Mouse (Mus musculus) intestine, embryonic 16.5 days (tissue): ENCODE measurements around the gene Pde2a. TPM values are rescaled to one million over a fixed set of nuclear protein-coding genes. Genes with fewer than 3 reads are reported as not detected.
A peak's percentile ranks its signal among the peaks of the same experiment; 100 is the strongest.

Source experiments
- ATAC-seq: fragments of 200-750 bp; cut with Nextera tagmentation; 2 replicates; pipeline ENCODE4 v1.8.0; 2017; ENCODE audit warnings: moderate TSS enrichment, moderate library complexity
- H3K27ac ChIP-seq: fragments of 300-500 bp; sonication (generic); 2 replicates; pipeline ENCODE4 v1.5.1; 2014; ENCODE audit warnings: mild to moderate bottlenecking, low read length
- H3K27me3 ChIP-seq: fragments of 300-500 bp; sonication (generic); replicated peaks from 2 replicates; pipeline ENCODE4 v1.6.1; 2014; ENCODE audit warnings: low read length, control low read depth, mixed read lengths; ENCODE audit not compliant: control insufficient read depth, insufficient read depth
- H3K36me3 ChIP-seq: fragments of 300-500 bp; sonication (generic); 2 replicates; pipeline ENCODE4 v1.6.1; 2014; ENCODE audit warnings: low read length, control low read depth; ENCODE audit not compliant: control insufficient read depth, insufficient read depth
- H3K4me1 ChIP-seq: fragments of 300-500 bp; sonication (generic); 2 replicates; pipeline ENCODE4 v1.6.1; 2014; ENCODE audit warnings: low read length, control low read depth, mixed read lengths; ENCODE audit not compliant: control insufficient read depth, insufficient read depth
- H3K4me2 ChIP-seq: fragments of 300-500 bp; sonication (generic); 2 replicates; pipeline ENCODE4 v1.6.1; 2014; ENCODE audit warnings: low read depth, low read length, control low read depth
- H3K4me3 ChIP-seq: fragments of 300-500 bp; sonication (generic); 2 replicates; pipeline ENCODE4 v1.5.1; 2014; ENCODE audit warnings: mild to moderate bottlenecking, low read length
- H3K9ac ChIP-seq: fragments of 300-500 bp; sonication (generic); 2 replicates; pipeline ENCODE4 v1.6.1; 2014; ENCODE audit warnings: low read depth, low read length
- H3K9me3 ChIP-seq: fragments of 300-500 bp; sonication (generic); 2 replicates; pipeline ENCODE4 v1.6.1; 2016; ENCODE audit warnings: low read length, control low read depth; ENCODE audit not compliant: control insufficient read depth
- WGBS: fragments of 180-500 bp; shearing (Covaris S2); extraction: QIAGEN DNeasy Blood & Tissue Kit; methylation state at CpG from one replicate; pipeline ENCODE4 v1.1.7; 2014; 5-methylcytosine and 5-hydroxymethylcytosine counted together
- polyA plus RNA-seq: library from polyadenylated mRNA; unstranded; fragments of >200 nt; fragmentation: Nextera tagmentation; extraction: Ambion mirVana; gene quantifications from 2 replicates; pipeline ENCODE4 v1.2.1, GENCODE M21; 2015

Gene Pde2a
- polyA plus RNA-seq, 1 experiment from 2014 or later, result 23.0 TPM

GRCm38 (mm10) chr7:101472598-101473558 is 51.4 kb downstream of the Pde2a start:
- Histone ChIP-seq H3K36me3 (no peaks in the 10 kb centered on the region), H3K4me3 (no peak overlapping the region), H3K27ac (peak overlapping the region; percentile 34; the same call in 1 of the 2 replicates), H3K9me3 (no peaks in the 10 kb centered on the region), H3K4me1 (peaks cover 14% of the 10 kb centered on the region; the same call in 1 of the 2 replicates), H3K27me3 (no peaks in the 10 kb centered on the region), H3K9ac (0 out of 2 replicates have a peak overlapping the region, but pooled peaks have one; percentile 13), H3K4me2 (no peak overlapping the region)
- WGBS, result 39% methylated on average over 10 of the region's 10 CpGs
- no peak for ATAC-seq

DNA sequence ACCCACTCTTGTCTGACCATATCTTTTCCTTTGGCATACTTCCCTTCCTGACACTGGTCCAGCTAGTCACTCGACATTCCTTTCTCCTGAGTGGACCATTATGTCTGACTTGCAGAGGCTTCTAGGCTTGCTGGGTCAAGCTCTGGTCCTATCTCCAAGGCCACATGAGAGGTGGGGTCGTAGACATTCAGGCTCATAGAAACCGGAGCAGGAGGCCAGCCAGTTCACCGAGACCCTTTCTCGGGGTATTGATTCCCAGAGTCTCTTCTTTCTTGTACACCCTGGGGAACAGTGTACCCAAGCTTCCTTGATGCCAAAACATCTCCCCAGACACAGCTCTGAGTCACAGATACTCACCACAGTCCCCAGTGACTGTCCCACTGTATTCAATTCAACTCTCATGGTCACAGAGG is 52.9 kb downstream of the Pde2a start:
- Histone ChIP-seq H3K27me3 (no peaks in the 10 kb centered on the region), H3K9ac (no peak overlapping the region), H3K4me3 (no peak overlapping the region), H3K9me3 (no peaks in the 10 kb centered on the region), H3K27ac (no peak overlapping the region), H3K36me3 (no peaks in the 10 kb centered on the region), H3K4me1 (peaks cover 14% of the 10 kb centered on the region; the same call in 1 of the 2 replicates), H3K4me2 (no peak overlapping the region)
- ATAC-seq, result no peak
- 75% methylated on average over 5 of the region's 5 CpGs for WGBS

GRCm38 (mm10) chr7:101476028-101476427 is 54.5 kb downstream of the Pde2a start:
- Histone ChIP-seq H3K4me3 (no peak overlapping the region), H3K9me3 (no peaks in the 10 kb centered on the region), H3K36me3 (no peaks in the 10 kb centered on the region), H3K9ac (no peak overlapping the region), H3K27me3 (no peaks in the 10 kb centered on the region), H3K4me2 (no peak overlapping the region), H3K27ac (no peak overlapping the region), H3K4me1 (peaks cover 14% of the 10 kb centered on the region; the same call in 1 of the 2 replicates)
- ATAC-seq, result no peak
- WGBS, result 69% methylated on average over 3 of the region's 3 CpGs

GRCm38 (mm10) chr7:101476493-101476892 is 55.0 kb downstream of the Pde2a start:
- H3K4me2 ChIP-seq, result no peak overlapping the region
- H3K27ac ChIP-seq, result no peak overlapping the region
- no peak overlapping the region for H3K4me3 ChIP-seq
- no peaks in the 10 kb centered on the region for H3K9me3 ChIP-seq
- no peak overlapping the region for H3K9ac ChIP-seq
- H3K4me1 ChIP-seq, result peaks cover 14% of the 10 kb centered on the region; the same call in 1 of the 2 replicates
- no peak for ATAC-seq
- WGBS, result 65% methylated on average over 4 of the region's 4 CpGs
- H3K27me3 ChIP-seq, result no peaks in the 10 kb centered on the region
- H3K36me3 ChIP-seq, result no peaks in the 10 kb centered on the region

- no peaks in the 10 kb centered on the region for H3K9me3 ChIP-seq
- H3K4me2 ChIP-seq, result no peak overlapping the region
- no peak for ATAC-seq
- no peaks in the 10 kb centered on the region for H3K36me3 ChIP-seq
- H3K4me1 ChIP-seq, result peaks cover 12% of the 10 kb centered on the region; the same call in 1 of the 2 replicates
- no peak overlapping the region for H3K9ac ChIP-seq
- no peaks in the 10 kb centered on the region for H3K27me3 ChIP-seq
- 32% methylated on average over 5 of the region's 5 CpGs for WGBS
- H3K27ac ChIP-seq, result no peak overlapping the region
- H3K4me3 ChIP-seq, result no peak overlapping the region
Measured at GRCm38 (mm10) chr7:101477200-101477599, 55.7 kb downstream of the Pde2a start.

DNA sequence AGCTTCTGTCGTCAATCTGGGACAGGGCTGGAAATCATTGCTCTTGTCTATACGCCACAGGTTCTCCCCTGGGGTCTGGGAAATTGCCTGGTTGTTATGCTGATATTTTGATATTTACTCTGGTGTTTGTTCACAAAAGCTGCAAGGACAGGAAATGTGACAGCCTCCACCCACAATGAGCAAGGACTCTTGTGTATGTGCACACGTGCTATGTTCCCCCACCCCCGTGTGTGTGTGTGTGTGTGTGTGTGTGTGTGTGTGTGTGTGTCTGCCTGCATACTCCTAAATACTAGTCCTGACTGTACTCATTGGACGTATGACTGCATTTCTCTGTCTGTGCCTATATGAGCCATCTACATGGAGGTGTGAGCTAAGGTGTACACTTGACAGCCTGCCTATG is 56.6 kb downstream of the Pde2a start:
- 68% methylated on average over 5 of the region's 5 CpGs for WGBS
- Histone ChIP-seq H3K4me3 (no peak overlapping the region), H3K9me3 (no peaks in the 10 kb centered on the region), H3K9ac (no peak overlapping the region), H3K36me3 (no peaks in the 10 kb centered on the region), H3K27ac (no peak overlapping the region), H3K4me2 (no peak overlapping the region), H3K4me1 (0 out of 2 replicates have a peak, but pooled peaks cover 3% of the 10 kb centered on the region), H3K27me3 (no peaks in the 10 kb centered on the region)
- ATAC-seq, result no peak

GRCm38 (mm10) chr7:101479841-101480240 is 58.4 kb downstream of the Pde2a start:
- H3K9ac ChIP-seq, result no peak overlapping the region
- 63% methylated on average over 4 of the region's 4 CpGs for WGBS
- no peak for ATAC-seq
- no peak overlapping the region for H3K4me3 ChIP-seq
- no peaks in the 10 kb centered on the region for H3K36me3 ChIP-seq
- H3K4me2 ChIP-seq, result no peak overlapping the region
- no peaks in the 10 kb centered on the region for H3K27me3 ChIP-seq
- H3K27ac ChIP-seq, result no peak overlapping the region
- no peaks in the 10 kb centered on the region for H3K9me3 ChIP-seq
- H3K4me1 ChIP-seq, result no peaks in the 10 kb centered on the region

GRCm38 (mm10) chr7:101480671-101481070 is 59.2 kb downstream of the Pde2a start:
- H3K9me3 ChIP-seq, result no peaks in the 10 kb centered on the region
- H3K4me3 ChIP-seq, result no peak overlapping the region
- 65% methylated on average over 6 of the region's 6 CpGs for WGBS
- H3K27me3 ChIP-seq, result no peaks in the 10 kb centered on the region
- H3K4me2 ChIP-seq, result no peak overlapping the region
- ATAC-seq, result no peak
- no peaks in the 10 kb centered on the region for H3K36me3 ChIP-seq
- no peak overlapping the region for H3K27ac ChIP-seq
- no peak overlapping the region for H3K9ac ChIP-seq
- no peaks in the 10 kb centered on the region for H3K4me1 ChIP-seq

DNA sequence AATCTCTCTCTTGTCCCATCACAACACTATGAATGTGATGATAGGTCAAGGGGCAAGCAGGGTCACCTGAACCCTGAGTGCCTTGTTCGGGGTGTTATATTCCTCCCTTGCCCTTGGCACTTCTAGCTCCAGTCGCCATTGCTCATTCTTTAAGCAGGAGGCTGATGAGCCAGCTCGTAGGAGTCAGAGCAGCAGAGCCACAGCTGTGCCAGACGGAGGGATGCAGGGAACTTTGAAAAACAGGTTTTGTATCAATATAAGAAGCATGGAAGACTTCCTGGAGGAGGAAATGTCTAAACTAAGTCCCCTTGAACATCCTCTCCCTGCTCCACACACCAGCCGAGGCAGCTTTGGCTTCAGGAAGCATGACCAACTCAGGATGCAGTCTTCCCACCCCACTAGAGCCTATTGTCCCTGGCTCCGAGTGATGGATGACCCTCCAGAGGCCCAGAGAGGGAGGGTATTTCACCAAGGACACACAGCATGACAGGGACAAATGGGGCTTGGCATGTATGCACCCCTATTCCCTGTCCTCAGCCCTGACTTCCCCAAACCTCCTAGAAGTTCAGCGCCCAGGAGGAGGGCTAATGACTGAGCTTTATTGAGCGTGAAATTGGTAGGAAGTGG is 60.5 kb downstream of the Pde2a start:
- Histone ChIP-seq H3K27ac (no peak overlapping the region), H3K9ac (no peak overlapping the region), H3K4me1 (no peaks in the 10 kb centered on the region), H3K27me3 (no peaks in the 10 kb centered on the region), H3K9me3 (no peaks in the 10 kb centered on the region), H3K4me2 (no peak overlapping the region), H3K36me3 (no peaks in the 10 kb centered on the region), H3K4me3 (no peak overlapping the region)
- ATAC-seq, result no peak
- WGBS, result 50% methylated on average over 8 of the region's 8 CpGs
